In the genomic region with DNA sequence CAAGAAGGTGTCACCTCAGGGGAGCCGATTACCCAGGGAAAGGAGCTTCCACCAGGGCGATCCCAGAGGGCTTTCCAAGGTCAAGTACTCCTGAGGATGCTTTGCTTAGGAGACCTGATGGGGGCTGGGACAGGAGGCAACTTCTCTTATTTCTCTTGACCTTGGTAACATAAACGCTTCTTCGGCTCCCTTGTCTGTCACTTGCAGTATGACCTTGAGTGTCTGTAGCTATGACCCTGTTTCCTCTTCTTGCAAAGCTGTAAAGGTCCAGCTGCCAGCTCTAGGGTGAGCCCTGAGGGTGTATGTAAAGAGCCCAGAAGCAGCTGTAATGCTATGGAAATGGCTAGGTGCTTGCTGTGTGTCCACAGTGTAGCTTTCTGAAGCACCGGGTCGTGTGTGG, we compare ENCODE assay signal across 10 mouse cellular contexts. TPM values are rescaled to one million over a fixed set of nuclear protein-coding genes. Genes with fewer than 3 reads are reported as not detected.
DNase-seq lines count a peak whose midpoint lies in the region; ATAC-seq and TF ChIP-seq lines count a peak whose summit lies in the region.
"Had no signal": no experiment of that assay in that cellular context is flagged by ENCODE, and none has a peak within 500 bp of the region (broad histone marks: within the 10 kb centered on the region; RNA-seq: fewer than 3 reads in every experiment).

No protein-coding gene starts in this region.

- H3K27me3 ChIP-seq in forebrain, embryonic 10.5 days (ENCODE audit: poor library complexity, severe bottlenecking) = peaks cover 35% of the 10 kb centered on the region
- no peaks in the 10 kb centered on the region for H3K27me3 ChIP-seq in forebrain, embryonic 14.5 days (replicated peaks; ENCODE audit: control insufficient read depth, insufficient read depth, low read length)
- no peaks in the 10 kb centered on the region for H3K27me3 ChIP-seq in kidney, embryonic 14.5 days (ENCODE audit: control insufficient read depth, insufficient read depth, low read length)
- H3K27me3 ChIP-seq in stomach, embryonic 15.5 days (replicated peaks) = no peaks in the 10 kb centered on the region
- no peaks in the 10 kb centered on the region for H3K27me3 ChIP-seq in stomach, postnatal 0 days (ENCODE audit: control insufficient read depth, insufficient read depth, low read length)
- H3K27me3 ChIP-seq: Patski had no signal

- 84% methylated on average over 6 of the region's 6 CpGs for WGBS in forebrain, embryonic 10.5 days
- WGBS in forebrain, embryonic 14.5 days = 87% methylated on average over 6 of the region's 6 CpGs
- WGBS in kidney, embryonic 14.5 days = 41% methylated on average over 6 of the region's 6 CpGs
- WGBS in stomach, embryonic 15.5 days = 76% methylated on average over 6 of the region's 6 CpGs
- 77% methylated on average over 6 of the region's 6 CpGs for WGBS in stomach, postnatal 0 days

- H3K9ac ChIP-seq in forebrain, embryonic 14.5 days (ENCODE audit: low read length) = no peak overlapping the region
- H3K9ac ChIP-seq in kidney, embryonic 14.5 days (ENCODE audit: low read depth, low read length) = no peak overlapping the region
- no peak overlapping the region for H3K9ac ChIP-seq in stomach, embryonic 15.5 days
- H3K9ac ChIP-seq in stomach, postnatal 0 days (ENCODE audit: low read length) = no peak overlapping the region

- no peak for ATAC-seq in forebrain, embryonic 14.5 days
- no peak for ATAC-seq in kidney, embryonic 14.5 days (ENCODE audit: low FRiP score, low TSS enrichment)
- ATAC-seq in stomach, embryonic 15.5 days (ENCODE audit: insufficient read depth, low FRiP score, low read depth) = no peak
- ATAC-seq in stomach, postnatal 0 days (ENCODE audit: low FRiP score, low TSS enrichment) = no peak
- ATAC-seq: Patski had no signal

- TF ChIP-seq CTCF in stomach, postnatal 0 days (IDR thresholded peaks at IDR 0.05; ENCODE audit: low read depth) = no peak

- peaks cover 37% of the 10 kb centered on the region for H3K4me1 ChIP-seq in forebrain, embryonic 10.5 days
- peaks cover 9% of the 10 kb centered on the region for H3K4me1 ChIP-seq in forebrain, embryonic 14.5 days (ENCODE audit: control insufficient read depth, insufficient read depth, low read length)
- peaks cover 26% of the 10 kb centered on the region for H3K4me1 ChIP-seq in kidney, embryonic 14.5 days (ENCODE audit: control insufficient read depth, insufficient read depth, low read length)
- peaks cover 20% of the 10 kb centered on the region for H3K4me1 ChIP-seq in stomach, embryonic 15.5 days
- H3K4me1 ChIP-seq in stomach, postnatal 0 days (replicated peaks; ENCODE audit: control insufficient read depth, insufficient read depth) = peaks cover 7% of the 10 kb centered on the region

- TF ChIP-seq EP300 in stomach, postnatal 0 days (optimal IDR thresholded peaks at IDR 0.05) = no peak

- no peak for DNase-seq in forebrain, embryonic 10.5 days (ENCODE audit: extremely low spot score, low spot score)
- no peak for DNase-seq in forebrain, embryonic 14.5 days (ENCODE audit: low spot score)
- no peak for DNase-seq in kidney, adult 9 months
- no peak for DNase-seq in stomach, postnatal 0 days (ENCODE audit: low spot score)
- DNase-seq in natural killer cell, adult 2 months (ENCODE audit: low spot score in 2 of 2) = no peak
- DNase-seq in layer of hippocampus, postnatal 25 days (ENCODE audit: extremely low spot score in 1 of 2, low spot score in 1 of 2) = no peak
- DNase-seq: thymus, postnatal 4 days had no signal

- no peaks in the 10 kb centered on the region for H3K9me3 ChIP-seq in forebrain, embryonic 10.5 days
- no peaks in the 10 kb centered on the region for H3K9me3 ChIP-seq in forebrain, embryonic 14.5 days (replicated peaks; ENCODE audit: control insufficient read depth, low read length)
- peaks cover 2% of the 10 kb centered on the region; the same call in 1 of the 2 replicates for H3K9me3 ChIP-seq in kidney, embryonic 14.5 days (ENCODE audit: control insufficient read depth, low read length)
- no peaks in the 10 kb centered on the region for H3K9me3 ChIP-seq in stomach, embryonic 15.5 days
- H3K9me3 ChIP-seq in stomach, postnatal 0 days (ENCODE audit: control insufficient read depth, low read length) = no peaks in the 10 kb centered on the region

- H3K27ac ChIP-seq in forebrain, embryonic 10.5 days = 0 out of 2 replicates have a peak overlapping the region, but pooled peaks have one; percentile 98
- no peak overlapping the region for H3K27ac ChIP-seq in forebrain, embryonic 14.5 days (ENCODE audit: low read depth, low read length)
- H3K27ac ChIP-seq in kidney, embryonic 14.5 days (ENCODE audit: low read depth, low read length) = no peak overlapping the region
- no peak overlapping the region for H3K27ac ChIP-seq in stomach, embryonic 15.5 days
- H3K27ac ChIP-seq in stomach, postnatal 0 days (replicated peaks) = no peak overlapping the region

- H3K36me3 ChIP-seq in forebrain, embryonic 10.5 days (replicated peaks) = no peaks in the 10 kb centered on the region
- no peaks in the 10 kb centered on the region for H3K36me3 ChIP-seq in forebrain, embryonic 14.5 days (ENCODE audit: control insufficient read depth, insufficient read depth, low read length)
- H3K36me3 ChIP-seq in kidney, embryonic 14.5 days (ENCODE audit: control insufficient read depth, insufficient read depth, low read length) = peaks cover 5% of the 10 kb centered on the region; the same call in 1 of the 2 replicates
- H3K36me3 ChIP-seq in stomach, embryonic 15.5 days = no peaks in the 10 kb centered on the region
- no peaks in the 10 kb centered on the region for H3K36me3 ChIP-seq in stomach, postnatal 0 days (ENCODE audit: control insufficient read depth, insufficient read depth, low read length)

- H3K4me2 ChIP-seq in forebrain, embryonic 14.5 days (ENCODE audit: low read length) = no peak overlapping the region
- no peak overlapping the region; the same call in 1 of the 2 replicates for H3K4me2 ChIP-seq in kidney, embryonic 14.5 days (replicated peaks; ENCODE audit: low read depth, low read length)
- peak overlapping the region; percentile 68 for H3K4me2 ChIP-seq in stomach, embryonic 15.5 days
- no peak overlapping the region; the same call in 1 of the 2 replicates for H3K4me2 ChIP-seq in stomach, postnatal 0 days (replicated peaks; ENCODE audit: low read depth)

- H3K4me3 ChIP-seq in forebrain, embryonic 10.5 days = peak overlapping the region; percentile 80; the same call in 1 of the 2 replicates
- H3K4me3 ChIP-seq in forebrain, embryonic 14.5 days (ENCODE audit: low read depth, low read length) = no peak overlapping the region
- peak overlapping the region; percentile 80; the same call in 1 of the 2 replicates for H3K4me3 ChIP-seq in kidney, embryonic 14.5 days (ENCODE audit: low read length)
- H3K4me3 ChIP-seq in stomach, embryonic 15.5 days (replicated peaks) = no peak overlapping the region
- no peak overlapping the region for H3K4me3 ChIP-seq in stomach, postnatal 0 days (ENCODE audit: low read depth, low read length)

RNA-seq across cellular contexts. Expression of gene Prdm11, which starts 1.1 kb away (rescaled TPM):
- 1.7 and 2.0 TPM in 2 replicates for polyA plus RNA-seq in forebrain, embryonic 10.5 days (2016; fragmentation: Nextera tagmentation; extraction: Ambion mirVana)
- polyA plus RNA-seq in forebrain, embryonic 14.5 days (2014; fragmentation: Nextera tagmentation; extraction: Ambion mirVana) = 0.76 and 0.96 TPM in 2 replicates
- 4.3 and 5.1 TPM in 2 replicates for polyA plus RNA-seq in kidney, embryonic 14.5 days (2014; fragmentation: Nextera tagmentation; extraction: Ambion mirVana)
- polyA plus RNA-seq in stomach, embryonic 15.5 days (2015; fragmentation: Nextera tagmentation; extraction: Ambion mirVana) = 11.0 and 11.5 TPM in 2 replicates
- 5.8 and 6.2 TPM in 2 replicates for polyA plus RNA-seq in stomach, postnatal 0 days (2015; fragmentation: Nextera tagmentation; extraction: Ambion mirVana)
- 10 to 100 TPM; 24.1 to 25.8 TPM for total RNA-seq in layer of hippocampus, postnatal 25 days (2021)

Comparison
In these comparisons a context has a peak if more than half of its experiments do, and no peak if none do; other contexts are left out.
1. H3K4me3 ChIP-seq: peak in forebrain, embryonic 10.5 days (single experiment) and kidney, embryonic 14.5 days (single experiment); none in forebrain, embryonic 14.5 days (single experiment), stomach, embryonic 15.5 days (single experiment) and stomach, postnatal 0 days (single experiment).